Mouse (Mus musculus) liver, embryonic 14.5 days (tissue): ENCODE data around the gene Cnot10.

Source experiments
- CTCF ChIP-seq: IDR thresholded peaks from 2 replicates; pipeline ENCODE4 v1.5.1; 2016; ENCODE audit warnings: antibody characterized with exemption, low read depth, control low read depth
- EP300 ChIP-seq: IDR thresholded peaks from 2 replicates; pipeline ENCODE4 v1.6.1; 2016; ENCODE audit warnings: antibody characterized with exemption, low read depth

GRCm38 (mm10) chr9:114554355-114554979, 85.5 kb downstream of the Cnot10 start:
- TF ChIP-seq CTCF: no peak
- no peak for TF ChIP-seq EP300
